Mouse (Mus musculus) thymus, postnatal 0 days (tissue): ENCODE data around the gene Ttc7b. TPM values are rescaled to one million over a fixed set of nuclear protein-coding genes. Genes with fewer than 3 reads are reported as not detected.

ENCODE experiments used
- DNase-seq: peaks from one replicate; pipeline ENCODE4 v3.0.0-alpha.2; 2015; ENCODE audit warnings: low spot score
- polyA plus RNA-seq: library from polyadenylated mRNA; unstranded; fragments of >200 nt; fragmentation: Nextera tagmentation; extraction: Ambion mirVana; gene quantifications from 2 replicates; pipeline ENCODE4 v1.2.1, GENCODE M21; 2015

Ttc7b gene
- polyA plus RNA-seq, 1 experiment from 2014 or later = 7.3 TPM

GRCm38 (mm10) chr12:100419946-100420874 is 100.4 kb downstream of the Ttc7b start:
- no peak for DNase-seq

- DNase-seq = no peak
Measured at GRCm38 (mm10) chr12:100415802-100416201, 104.8 kb downstream of the Ttc7b start.

- no peak for DNase-seq
Measured at GRCm38 (mm10) chr12:100414717-100415398, 105.8 kb downstream of the Ttc7b start.

GRCm38 (mm10) chr12:100408714-100409113 is 111.9 kb downstream of the Ttc7b start:
- no peak for DNase-seq

- no peak for DNase-seq
Measured at GRCm38 (mm10) chr12:100408143-100408542, 112.5 kb downstream of the Ttc7b start.

- DNase-seq = no peak
Measured at GRCm38 (mm10) chr12:100407371-100407770, 113.3 kb downstream of the Ttc7b start.

- DNase-seq = no peak
Measured at GRCm38 (mm10) chr12:100406094-100406493, 114.5 kb downstream of the Ttc7b start.

- no peak for DNase-seq
Measured at GRCm38 (mm10) chr12:100405512-100406030, 115.1 kb downstream of the Ttc7b start.

GRCm38 (mm10) chr12:100404430-100404829 is 116.2 kb downstream of the Ttc7b start:
- no peak for DNase-seq

GRCm38 (mm10) chr12:100403005-100403324 is 117.7 kb downstream of the Ttc7b start:
- no peak for DNase-seq

GRCm38 (mm10) chr12:100402296-100403004 is 118.2 kb downstream of the Ttc7b start:
- no peak for DNase-seq

- no peak for DNase-seq
Measured at GRCm38 (mm10) chr12:100400119-100400518, 120.5 kb downstream of the Ttc7b start.

- no peak for DNase-seq
Measured at GRCm38 (mm10) chr12:100399126-100399727, 121.4 kb downstream of the Ttc7b start.

GRCm38 (mm10) chr12:100398268-100398943 is 122.2 kb downstream of the Ttc7b start:
- no peak for DNase-seq

GRCm38 (mm10) chr12:100397432-100398146 is 123.0 kb downstream of the Ttc7b start:
- DNase-seq = no peak

GRCm38 (mm10) chr12:100396806-100397205 is 123.8 kb downstream of the Ttc7b start:
- no peak for DNase-seq

GRCm38 (mm10) chr12:100393532-100393931 is 127.1 kb downstream of the Ttc7b start:
- DNase-seq = no peak

GRCm38 (mm10) chr12:100393109-100393508 is 127.5 kb downstream of the Ttc7b start:
- DNase-seq = no peak

- no peak for DNase-seq
Measured at GRCm38 (mm10) chr12:100392466-100392865, 128.2 kb downstream of the Ttc7b start.

GRCm38 (mm10) chr12:100391890-100392289 is 128.7 kb downstream of the Ttc7b start:
- DNase-seq = no peak
